In the genomic region with DNA sequence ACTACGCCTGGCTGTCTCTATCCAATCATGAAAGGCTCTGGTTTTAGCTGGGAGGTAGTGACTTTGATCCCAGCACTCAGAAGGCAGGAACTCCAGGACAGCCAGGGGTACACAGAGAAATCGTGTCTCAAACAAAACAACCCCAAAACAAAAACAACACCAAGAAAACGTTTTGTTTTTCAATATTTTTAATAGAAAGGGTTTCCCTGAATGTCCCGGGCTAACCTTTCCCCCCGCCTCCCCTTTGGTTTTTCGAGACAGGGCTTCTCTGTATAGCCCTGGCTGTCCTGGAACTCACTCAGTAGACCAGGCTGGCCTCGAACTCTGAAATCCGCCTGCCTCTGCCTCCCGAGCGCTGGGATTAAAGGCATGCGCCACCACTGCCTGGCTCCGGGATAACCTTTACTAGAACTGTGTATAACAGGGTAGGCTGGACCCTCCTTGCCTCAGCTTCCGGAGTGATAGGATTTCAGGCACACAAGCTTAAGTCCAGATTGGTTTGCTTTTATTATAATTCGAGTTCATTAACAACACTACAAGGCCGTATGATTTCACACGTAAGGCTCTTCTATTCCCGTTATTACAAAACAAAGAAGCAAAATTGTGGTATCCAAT, we compare ENCODE assay signal across 8 mouse cellular contexts. TPM values are rescaled to one million over a fixed set of nuclear protein-coding genes. Genes with fewer than 3 reads are reported as not detected.
A peak's percentile ranks its signal among the peaks of the same experiment; 100 is the strongest.
DNase-seq lines count a peak whose midpoint lies in the region; ATAC-seq and TF ChIP-seq lines count a peak whose summit lies in the region.

No protein-coding gene starts in this region.

- H3K36me3 ChIP-seq in lung, embryonic 15.5 days: peaks cover 20% of the 10 kb centered on the region; the same call in 1 of the 2 replicates
- H3K36me3 ChIP-seq in hindbrain, embryonic 10.5 days: peaks cover 54% of the 10 kb centered on the region
- H3K36me3 ChIP-seq in midbrain, embryonic 10.5 days: peaks cover 49% of the 10 kb centered on the region

- H3K9ac ChIP-seq in lung, embryonic 15.5 days: peak overlapping the region; percentile 43

- DNase-seq in lung, postnatal 14 days: no peak
- peak; percentile 33 to 36 for DNase-seq in cerebellum, adult 2 months
- DNase-seq in hindbrain, embryonic 10.5 days (ENCODE audit: low spot score): no peak
- no peak for DNase-seq in midbrain, embryonic 10.5 days (ENCODE audit: low spot score)
- DNase-seq in thymus, postnatal 4 days: peak; percentile 32
- no peak for DNase-seq in layer of hippocampus, adult 8-10 months (ENCODE audit: low spot score in 2 of 2)
- no peak for DNase-seq in urinary bladder, adult 2 months (ENCODE audit: low spot score)

- TF ChIP-seq CTCF in cerebellum, adult 2 months (IDR thresholded peaks at IDR 0.05; ENCODE audit: borderline replicate concordance, insufficient read depth, low read depth, low read length): no peak

- peak overlapping the region; percentile 61 for H3K4me2 ChIP-seq in lung, embryonic 15.5 days

- TF ChIP-seq POLR2A in cerebellum, adult 2 months (IDR thresholded peaks at IDR 0.05; ENCODE audit: borderline replicate concordance, insufficient read depth, low read length): no peak

- 52% methylated on average over 17 of the region's 17 CpGs for WGBS in lung, embryonic 15.5 days
- 35% methylated on average over 17 of the region's 17 CpGs for WGBS in cerebellum, adult 2 months
- 69% methylated on average over 17 of the region's 17 CpGs for WGBS in hindbrain, embryonic 10.5 days
- WGBS in midbrain, embryonic 10.5 days: 69% methylated on average over 17 of the region's 17 CpGs

- no peak for ATAC-seq in lung, embryonic 15.5 days (ENCODE audit: borderline replicate concordance, extremely low read depth, low FRiP score, low TSS enrichment)

- no peaks in the 10 kb centered on the region for H3K27me3 ChIP-seq in lung, embryonic 15.5 days
- no peaks in the 10 kb centered on the region for H3K27me3 ChIP-seq in cerebellum, adult 2 months (ENCODE audit: control insufficient read depth, insufficient read depth, low read length)
- no peaks in the 10 kb centered on the region for H3K27me3 ChIP-seq in hindbrain, embryonic 10.5 days (ENCODE audit: insufficient read depth, poor library complexity, severe bottlenecking)
- H3K27me3 ChIP-seq in midbrain, embryonic 10.5 days (ENCODE audit: low read depth, poor library complexity, severe bottlenecking): no peaks in the 10 kb centered on the region

- peaks cover 29% of the 10 kb centered on the region for H3K4me1 ChIP-seq in lung, embryonic 15.5 days
- peaks cover 3% of the 10 kb centered on the region; the same call in 1 of the 2 replicates for H3K4me1 ChIP-seq in cerebellum, adult 2 months (ENCODE audit: control insufficient read depth, insufficient read depth, low read length)
- H3K4me1 ChIP-seq in hindbrain, embryonic 10.5 days (replicated peaks): peaks cover 35% of the 10 kb centered on the region
- peaks cover 37% of the 10 kb centered on the region for H3K4me1 ChIP-seq in midbrain, embryonic 10.5 days

- peak overlapping the region; percentile 100 for H3K27ac ChIP-seq in lung, embryonic 15.5 days
- no peak overlapping the region for H3K27ac ChIP-seq in cerebellum, adult 2 months (ENCODE audit: insufficient read depth, low read length)
- peak overlapping the region; percentile 100 for H3K27ac ChIP-seq in hindbrain, embryonic 10.5 days
- H3K27ac ChIP-seq in midbrain, embryonic 10.5 days (replicated peaks): peak overlapping the region; percentile 100

- peak overlapping the region; percentile 95 for H3K4me3 ChIP-seq in lung, embryonic 15.5 days
- H3K4me3 ChIP-seq in cerebellum, adult 2 months (replicated peaks; ENCODE audit: insufficient read depth, low read depth, low read length): peak overlapping the region; percentile 40
- H3K4me3 ChIP-seq in hindbrain, embryonic 10.5 days: peak overlapping the region; percentile 99
- H3K4me3 ChIP-seq in midbrain, embryonic 10.5 days: peak overlapping the region; percentile 94

- H3K9me3 ChIP-seq in lung, embryonic 15.5 days: no peaks in the 10 kb centered on the region
- no peaks in the 10 kb centered on the region for H3K9me3 ChIP-seq in hindbrain, embryonic 10.5 days
- no peaks in the 10 kb centered on the region for H3K9me3 ChIP-seq in midbrain, embryonic 10.5 days (replicated peaks)

RNA-seq across cellular contexts. Expression of gene Srsf1, which starts 0.7 kb away (rescaled TPM):
- polyA plus RNA-seq in lung, embryonic 15.5 days (2015; fragmentation: Nextera tagmentation; extraction: Ambion mirVana): 308 and 313 TPM in 2 replicates
- polyA plus RNA-seq in cerebellum, adult 2 months (2012; rRNA removed): 350 and 367 TPM in 2 replicates
- 337 and 377 TPM in 2 replicates for polyA plus RNA-seq in hindbrain, embryonic 10.5 days (2016; fragmentation: Nextera tagmentation; extraction: Ambion mirVana)
- polyA plus RNA-seq in midbrain, embryonic 10.5 days (2016; fragmentation: Nextera tagmentation; extraction: Ambion mirVana): 413 and 417 TPM in 2 replicates
- 100 to 1,000 TPM; 208 to 223 (median 218) TPM for total RNA-seq in layer of hippocampus, adult 8-10 months (2022)
- polyA plus RNA-seq in urinary bladder, adult 2 months (2012; rRNA removed): 240 and 325 TPM in 2 replicates

RNA-seq across cellular contexts. Expression of gene Vezf1, which starts 21.6 kb away (rescaled TPM):
- polyA plus RNA-seq in lung, embryonic 15.5 days (2015; fragmentation: Nextera tagmentation; extraction: Ambion mirVana): 37.7 and 39.7 TPM in 2 replicates
- polyA plus RNA-seq in cerebellum, adult 2 months (2012; rRNA removed): 29.6 and 30.2 TPM in 2 replicates
- 64.7 and 64.8 TPM in 2 replicates for polyA plus RNA-seq in hindbrain, embryonic 10.5 days (2016; fragmentation: Nextera tagmentation; extraction: Ambion mirVana)
- polyA plus RNA-seq in midbrain, embryonic 10.5 days (2016; fragmentation: Nextera tagmentation; extraction: Ambion mirVana): 70.5 and 73.9 TPM in 2 replicates
- total RNA-seq in layer of hippocampus, adult 8-10 months (2022): 10 to 100 TPM; 25.0 to 26.5 (median 25.7) TPM
- polyA plus RNA-seq in urinary bladder, adult 2 months (2012; rRNA removed): 33.6 and 47.4 TPM in 2 replicates

RNA-seq across cellular contexts. Expression of gene Cuedc1, which starts 51.4 kb away (rescaled TPM):
- polyA plus RNA-seq in lung, embryonic 15.5 days (2015; fragmentation: Nextera tagmentation; extraction: Ambion mirVana): 17.7 and 19.7 TPM in 2 replicates
- 41.6 and 42.0 TPM in 2 replicates for polyA plus RNA-seq in cerebellum, adult 2 months (2012; rRNA removed)
- 20.5 and 27.1 TPM in 2 replicates for polyA plus RNA-seq in hindbrain, embryonic 10.5 days (2016; fragmentation: Nextera tagmentation; extraction: Ambion mirVana)
- polyA plus RNA-seq in midbrain, embryonic 10.5 days (2016; fragmentation: Nextera tagmentation; extraction: Ambion mirVana): 26.4 and 27.2 TPM in 2 replicates
- total RNA-seq in layer of hippocampus, adult 8-10 months (2022): 10 to 100 TPM; 30.9 to 38.7 (median 33.4) TPM
- 62.4 and 86.0 TPM in 2 replicates for polyA plus RNA-seq in urinary bladder, adult 2 months (2012; rRNA removed)

RNA-seq across cellular contexts. Expression of gene Dynll2, which starts 59.1 kb away (rescaled TPM):
- polyA plus RNA-seq in lung, embryonic 15.5 days (2015; fragmentation: Nextera tagmentation; extraction: Ambion mirVana): 26.1 and 27.6 TPM in 2 replicates
- polyA plus RNA-seq in cerebellum, adult 2 months (2012; rRNA removed): 453 and 497 TPM in 2 replicates
- polyA plus RNA-seq in hindbrain, embryonic 10.5 days (2016; fragmentation: Nextera tagmentation; extraction: Ambion mirVana): 29.4 and 39.9 TPM in 2 replicates
- polyA plus RNA-seq in midbrain, embryonic 10.5 days (2016; fragmentation: Nextera tagmentation; extraction: Ambion mirVana): 28.1 and 29.1 TPM in 2 replicates
- total RNA-seq in layer of hippocampus, adult 8-10 months (2022): 100 to 1,000 TPM; 470 to 530 (median 496) TPM
- polyA plus RNA-seq in urinary bladder, adult 2 months (2012; rRNA removed): 99.3 and 124 TPM in 2 replicates

Comparison
In these comparisons a context has a peak if more than half of its experiments do, and no peak if none do; other contexts are left out.
1. H3K4me3 ChIP-seq: peak in every context shown above with its lines; median percentile 99 in hindbrain, embryonic 10.5 days; 95 in lung, embryonic 15.5 days; 94 in midbrain, embryonic 10.5 days; 40 in cerebellum, adult 2 months.
2. DNase-seq: peak in cerebellum, adult 2 months (2 of 2) and thymus, postnatal 4 days (single experiment); none in lung, postnatal 14 days (single experiment), hindbrain, embryonic 10.5 days (single experiment), midbrain, embryonic 10.5 days (single experiment), layer of hippocampus, adult 8-10 months (0 of 2) and urinary bladder, adult 2 months (single experiment).